Mouse (Mus musculus) olfactory bulb, adult 2 months (tissue): ENCODE results near the gene Cand2. TPM values are rescaled to one million over a fixed set of nuclear protein-coding genes. Genes with fewer than 3 reads are reported as not detected.

Experiments
- H3K27ac ChIP-seq: fragments of 200-500 bp; 2 replicates; pipeline ENCODE4 v1.5.1; 2012; ENCODE audit warnings: low read depth, low read length; ENCODE audit not compliant: insufficient read depth
- H3K4me1 ChIP-seq: fragments of 200-500 bp; 2 replicates; pipeline ENCODE4 v1.6.1; 2012; ENCODE audit warnings: low read length; ENCODE audit not compliant: control insufficient read depth, insufficient read depth
- H3K4me3 ChIP-seq: fragments of 200-500 bp; 2 replicates; pipeline ENCODE4 v1.5.1; 2012; ENCODE audit warnings: mild to moderate bottlenecking, low read depth, low read length, moderate library complexity; ENCODE audit not compliant: insufficient read depth
- CTCF ChIP-seq: fragments of 200-500 bp; IDR thresholded peaks from 2 replicates; pipeline ENCODE4 v1.5.1; 2012; ENCODE audit warnings: low read depth, mild to moderate bottlenecking, low read length, moderate library complexity; ENCODE audit not compliant: insufficient read depth
- POLR2A ChIP-seq: fragments of 200-500 bp; IDR thresholded peaks from 2 replicates; pipeline ENCODE4 v1.6.1; 2012; ENCODE audit warnings: mild to moderate bottlenecking, low read depth, low read length, moderate library complexity; ENCODE audit not compliant: insufficient read depth
- WGBS: fragments of 180-500 bp; shearing (Covaris S2); methylation state at CpG from one replicate; pipeline ENCODE4 v1.1.7; 2018; 5-methylcytosine and 5-hydroxymethylcytosine counted together
- polyA plus RNA-seq: library from polyadenylated mRNA; stranded (reverse); fragments of >200 nt; gene quantifications from 2 replicates; pipeline ENCODE4 v1.2.4, GENCODE M21; 2012; ENCODE audit warnings: low replicate concordance; ENCODE audit not compliant: missing spikeins, insufficient read depth, insufficient read length

Cand2 gene
- polyA plus RNA-seq, 1 experiment, result not detected

- no peak within 1 kb of the TSS for H3K27ac ChIP-seq
- TF ChIP-seq CTCF, result no peak
- TF ChIP-seq POLR2A, result no peak
- H3K4me1 ChIP-seq, result peaks cover 11% of the 10 kb centered on the region
- WGBS, result under 1% methylated on average over 19 of the region's 19 CpGs
- peak within 1 kb of the TSS; percentile 50 for H3K4me3 ChIP-seq
These were observed 63.8 kb downstream of the Cand2 start, which contains the start of gene Efcab12 for GRCm38 (mm10) chr6:115838161-115838597. Gene Efcab12 (minus strand): TSS chr6:115838412.

GRCm38 (mm10) chr6:115838745-115839144, 64.4 kb downstream of the Cand2 start:
- Histone ChIP-seq H3K27ac (no peak overlapping the region), H3K4me1 (peaks cover 11% of the 10 kb centered on the region), H3K4me3 (no peak overlapping the region)
- TF ChIP-seq POLR2A (no peak), CTCF (no peak)
- WGBS, result 73% methylated on average over 5 of the region's 5 CpGs

- Histone ChIP-seq H3K4me3 (no peak overlapping the region), H3K27ac (no peak overlapping the region), H3K4me1 (no peaks in the 10 kb centered on the region)
- no peak for TF ChIP-seq POLR2A
- no peak for TF ChIP-seq CTCF
- WGBS, result 95% methylated on average over 4 of the region's 4 CpGs
These were observed 70.7 kb downstream of the Cand2 start for GRCm38 (mm10) chr6:115845006-115845405.

- 32% methylated on average over 8 of the region's 8 CpGs for WGBS
- H3K27ac ChIP-seq, result no peak overlapping the region
- TF ChIP-seq CTCF (no peak), POLR2A (no peak)
These were observed 72.5 kb downstream of the Cand2 start for GRCm38 (mm10) chr6:115846640-115847411.

GRCm38 (mm10) chr6:115848598-115849304, 74.4 kb downstream of the Cand2 start:
- Histone ChIP-seq H3K27ac (no peak overlapping the region), H3K4me1 (peaks cover 5% of the 10 kb centered on the region; the same call in 1 of the 2 replicates), H3K4me3 (no peak overlapping the region)
- 88% methylated on average over 10 of the region's 10 CpGs for WGBS
- TF ChIP-seq CTCF (no peak), POLR2A (no peak)

More at GRCm38 (mm10) chr6:115846640-115847411, 72.5 kb downstream of the Cand2 start:
- Histone ChIP-seq H3K4me1 (no peaks in the 10 kb centered on the region), H3K4me3 (no peak overlapping the region)

- H3K27ac ChIP-seq, result peak overlapping the region; percentile 79
These were observed 78.2 kb downstream of the Cand2 start for GRCm38 (mm10) chr6:115852446-115853090.

GRCm38 (mm10) chr6:115853091-115853813, 78.9 kb downstream of the Cand2 start, which contains the start of the genes Mbd4 and Ift122:
Gene Mbd4 (minus strand): TSS chr6:115853371.
Gene Ift122 (plus strand): TSS chr6:115853470.
- H3K4me3 ChIP-seq, result peak within 1 kb of the TSS; percentile 89
- peaks cover 5% of the 10 kb centered on the region; the same call in 1 of the 2 replicates for H3K4me1 ChIP-seq
- TF ChIP-seq POLR2A, result no peak; the same call in none of the 2 replicates
- no peak for TF ChIP-seq CTCF
- WGBS, result under 1% methylated on average over 51 of the region's 51 CpGs
- peak within 1 kb of the TSS; percentile 81 for H3K27ac ChIP-seq

More at GRCm38 (mm10) chr6:115852446-115853090, 78.2 kb downstream of the Cand2 start:
- Histone ChIP-seq H3K4me1 (peaks cover 5% of the 10 kb centered on the region; the same call in 1 of the 2 replicates), H3K4me3 (peak overlapping the region; percentile 86)
- 5% methylated on average over 20 of the region's 20 CpGs for WGBS
- no peak for TF ChIP-seq POLR2A

- TF ChIP-seq CTCF, result no peak
- no peak for TF ChIP-seq POLR2A
- Histone ChIP-seq H3K27ac (peak overlapping the region; percentile 81; the same call in 1 of the 2 replicates), H3K4me1 (peaks cover 5% of the 10 kb centered on the region; the same call in 1 of the 2 replicates), H3K4me3 (peak overlapping the region; percentile 89; the same call in 1 of the 2 replicates)
- 34% methylated on average over 7 of the region's 7 CpGs for WGBS
These were observed 79.6 kb downstream of the Cand2 start for GRCm38 (mm10) chr6:115853985-115854384.

- peaks cover 8% of the 10 kb centered on the region; the same call in 1 of the 2 replicates for H3K4me1 ChIP-seq
- 54% methylated on average over 2 of the region's 2 CpGs for WGBS
- no peak overlapping the region for H3K4me3 ChIP-seq
- H3K27ac ChIP-seq, result no peak overlapping the region
- TF ChIP-seq POLR2A, result no peak
- TF ChIP-seq CTCF, result no peak
These were observed 80.1 kb downstream of the Cand2 start for GRCm38 (mm10) chr6:115854432-115854831.

Other genes starting within 250 kb of the Cand2 start
- gene Tsen2, start 229.9 kb upstream of the Cand2 start, polyA plus RNA-seq, result not detected in 2 replicates
- gene Mkrn2os, start 182.0 kb upstream of the Cand2 start, polyA plus RNA-seq, result not detected in 2 replicates
- not detected in 2 replicates for gene Mkrn2, start 172.6 kb upstream of the Cand2 start, polyA plus RNA-seq
- gene Raf1, start 97.9 kb upstream of the Cand2 start, polyA plus RNA-seq, result not detected in 2 replicates
- not detected in 2 replicates for gene Tmem40, start 12.1 kb upstream of the Cand2 start, polyA plus RNA-seq
- gene Rpl32, start 34.2 kb downstream of the Cand2 start, polyA plus RNA-seq, result 886 TPM in 1 of 2 replicates, not detected in the other
- gene Efcab12, start 63.9 kb downstream of the Cand2 start, polyA plus RNA-seq, result not detected in 2 replicates
- gene Mbd4, start 78.8 kb downstream of the Cand2 start, polyA plus RNA-seq, result not detected in 2 replicates
- not detected in 2 replicates for gene Ift122, start 78.9 kb downstream of the Cand2 start, polyA plus RNA-seq
- not detected in 2 replicates for gene Rho, start 157.2 kb downstream of the Cand2 start, polyA plus RNA-seq
- gene H1foo, start 170.4 kb downstream of the Cand2 start, polyA plus RNA-seq, result not detected in 2 replicates
- gene Plxnd1, start 220.5 kb downstream of the Cand2 start, polyA plus RNA-seq, result not detected in 2 replicates